Mouse (Mus musculus): ENCODE data around the gene Nr2e3.
"Not testable (repeated sequence)": the region's sequence is repeated elsewhere in the genome, so short reads cannot be mapped to it uniquely, and the experiment has no call there.

GRCm38 (mm10) chr9:59958115-59958514, 2.3 kb downstream of the Nr2e3 start:
- TF ChIP-seq POLR2A (IDR thresholded peaks at IDR 0.05; ENCODE audit: borderline replicate concordance, extremely low read depth, low read depth, low read length); CTCF (IDR thresholded peaks at IDR 0.05; ENCODE audit: insufficient read depth, low read length): not testable (repeated sequence)

All from lung, adult 2 months (tissue).